Mouse (Mus musculus): Measurements from ENCODE around the gene Gm49405.

DNA sequence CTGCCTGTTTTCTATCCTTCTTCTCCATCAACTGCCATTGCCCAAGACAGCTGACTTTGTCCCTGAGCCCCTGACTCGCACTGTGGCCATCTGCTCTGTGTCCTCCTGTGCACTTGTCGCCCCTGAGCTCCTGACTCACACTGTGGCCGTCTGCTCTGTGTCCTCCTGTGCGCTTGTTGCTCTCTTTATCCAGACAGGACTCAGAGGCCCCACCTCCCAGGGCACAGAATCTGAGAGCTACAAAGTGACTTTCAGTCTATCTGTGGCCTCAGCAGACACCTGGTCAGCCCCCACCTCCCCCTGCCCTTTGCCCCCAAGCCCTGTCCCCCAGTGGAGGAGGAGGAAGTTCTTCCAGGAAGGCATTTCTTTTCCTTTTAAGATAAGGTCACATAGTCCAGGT, 44.6 kb upstream of the Gm49405 start:
- TF ChIP-seq CTCF (IDR thresholded peaks at IDR 0.05; ENCODE audit: low read depth) (no peak), EP300 (optimal IDR thresholded peaks at IDR 0.05) (no peak)
